Mouse (Mus musculus) embryonic stem cell, embryonic (primary cell): ENCODE data around the gene Pet100.

Source experiments
- CTCF ChIA-PET, 4 experiments: fragments of 300-600 bp in 2 of 4; fragments of 350-600 bp in 2 of 4; sonication (Branson Sonifier 250); formaldehyde crosslinking; loops; one replicate each; lab custom pipeline; 2022; ENCODE audit warnings: inconsistent platforms in 2 of 4; lab: Charles Lee
- POLR2A ChIA-PET, 4 experiments: fragments of 300-600 bp in 2 of 4; fragments of 350-600 bp in 2 of 4; sonication (Branson Sonifier 250); formaldehyde crosslinking; loops; one replicate each; lab custom pipeline; 2022; ENCODE audit warnings: antibody characterized with exemption in 4 of 4, inconsistent platforms in 1 of 4; lab: Charles Lee

Gene Pet100

DNA sequence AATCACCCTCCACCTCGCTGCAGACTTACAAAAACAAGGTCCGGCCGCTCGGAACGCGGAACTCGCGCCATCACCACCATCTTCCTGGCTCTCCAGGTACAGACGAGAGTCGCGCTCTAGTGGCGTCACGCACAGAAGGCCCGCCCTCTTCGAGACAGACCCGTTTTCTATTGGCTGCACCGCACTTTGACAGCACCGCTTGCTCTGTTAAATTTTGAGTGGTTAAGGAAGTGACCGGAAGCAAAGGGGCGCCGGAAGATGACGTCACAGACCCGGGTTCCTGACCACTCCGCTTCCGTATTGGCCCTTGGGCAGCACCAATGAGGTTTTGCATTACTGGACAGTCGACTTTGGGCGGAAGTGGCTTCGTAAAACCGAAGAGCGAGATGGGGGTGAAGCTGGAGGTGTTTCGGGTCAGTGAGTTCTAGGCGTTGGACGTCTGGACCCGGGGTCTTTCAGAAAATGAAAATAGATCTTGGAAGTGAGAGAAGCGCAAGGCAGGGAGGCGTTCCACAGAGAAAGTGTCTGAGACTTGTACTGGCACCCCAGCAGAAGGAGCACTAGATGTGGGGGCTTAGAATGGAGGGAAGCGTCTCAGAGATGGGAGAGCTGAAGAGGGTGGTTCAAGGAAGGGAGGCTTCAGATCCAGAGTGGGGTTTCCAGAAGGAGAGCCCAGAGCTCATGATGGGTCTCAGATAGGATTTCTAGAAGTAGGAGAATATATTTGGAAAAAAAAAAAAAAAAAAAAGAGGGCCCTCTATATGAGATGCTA, at the start of gene Pet100, which contains the start of gene Xab2:
Pet100 (plus strand) TSS at position 350 of the 772 bp plus-strand sequence.
Xab2 (minus strand) TSS at position 118 of the 772 bp plus-strand sequence.
- ChIA-PET POLR2A (interaction anchor here in 3 of 4 experiments (0.5 to 5.3 kb wide), 54 partner anchors 9 to 661 kb away, joined by 3 to 48 read pairs (median 4); partner anchors contain the start of genes C330021F23Rik (in 3 of the 3), Trappc5 (in 3 of the 3), Fcor (in 2 of the 3) and Mcoln1 (in 2 of the 3)), CTCF (interaction anchor here in 2 of 4 experiments (0.9 kb wide), 2 partner anchors 62 kb away, joined by 4 to 8 read pairs; no protein-coding TSS in a partner anchor)

DNA sequence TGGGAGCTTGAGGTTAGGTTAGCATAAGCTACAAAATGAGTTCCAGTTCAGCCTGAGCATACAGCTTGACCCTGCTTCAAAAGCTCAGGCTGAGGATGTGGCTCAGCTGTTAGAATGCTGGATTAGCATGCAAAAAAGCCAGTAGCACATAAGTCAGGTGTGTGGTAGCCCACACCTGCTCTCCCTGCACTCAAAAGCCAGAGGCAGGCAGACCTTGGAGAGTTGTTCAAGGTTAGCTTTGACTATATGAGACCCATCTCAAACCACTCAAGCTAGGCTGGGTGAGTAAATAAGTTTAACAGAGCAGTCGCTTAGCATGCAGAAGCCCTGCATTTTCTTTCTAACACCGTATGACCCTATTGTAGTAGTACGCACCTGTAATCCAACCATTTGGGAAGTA, 46.8 kb upstream of the Pet100 start:
- ChIA-PET CTCF (interaction anchor here in 3 of 4 experiments (0.6 to 1.2 kb wide), 9 partner anchors 15 to 222 kb away, joined by 3 to 8 read pairs (median 3); partner anchors contain the start of genes Fcor (in 2 of the 3) and Trappc5 (in 1 of the 3)), POLR2A (interaction anchor here (0.6 to 3.3 kb wide), 27 partner anchors 8 to 186 kb away, joined by 3 to 50 read pairs (median 5); partner anchors contain the start of genes Camsap3 (in 3 of the 4), Fcor (in 2 of the 4), Mcoln1 (in 2 of the 4) and Arhgef18 (in 1 of the 4))

DNA sequence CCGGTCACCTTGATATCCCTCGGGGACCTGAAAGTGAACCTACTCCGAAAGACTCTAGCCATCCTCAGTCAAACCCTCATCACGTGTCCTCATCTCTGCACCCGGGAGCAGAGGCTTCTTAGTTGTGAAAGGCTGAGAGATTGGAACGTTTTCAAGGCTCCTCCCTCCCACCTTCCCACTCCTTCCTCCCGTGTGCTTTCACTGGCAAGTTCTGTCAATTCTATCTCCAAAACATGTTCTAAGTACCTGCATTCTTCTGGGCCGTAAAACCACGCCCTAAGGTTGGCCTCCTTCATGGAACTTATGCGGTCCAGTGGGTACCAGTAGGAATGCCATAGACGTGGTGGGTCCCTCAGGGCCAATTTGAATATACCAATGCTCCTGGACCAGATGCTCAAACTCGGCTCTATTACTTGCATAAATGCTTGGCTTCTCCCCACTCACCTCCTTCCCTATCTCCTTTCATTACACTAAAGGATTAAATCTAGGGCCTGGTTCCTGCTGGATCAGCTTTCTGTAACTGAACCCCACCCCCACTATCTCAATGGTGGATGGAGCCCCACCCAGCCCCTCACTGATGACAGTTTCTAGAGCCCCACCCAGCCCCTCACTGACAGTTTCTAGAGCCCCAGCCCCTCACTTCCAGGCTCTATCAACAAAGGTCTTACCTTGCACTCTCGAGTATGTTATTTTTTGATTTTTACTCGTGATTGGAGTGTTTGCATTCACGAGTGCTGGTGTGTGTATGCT, 45.0 kb upstream of the Pet100 start:
- POLR2A ChIA-PET: interaction anchor here in 3 of 4 experiments (0.6 to 3.3 kb wide), 19 partner anchors 9 to 181 kb away, joined by 3 to 50 read pairs (median 4); partner anchors contain the start of genes C330021F23Rik (in 2 of the 3), Camsap3 (in 2 of the 3) and Pnpla6 (in 1 of the 3)

DNA sequence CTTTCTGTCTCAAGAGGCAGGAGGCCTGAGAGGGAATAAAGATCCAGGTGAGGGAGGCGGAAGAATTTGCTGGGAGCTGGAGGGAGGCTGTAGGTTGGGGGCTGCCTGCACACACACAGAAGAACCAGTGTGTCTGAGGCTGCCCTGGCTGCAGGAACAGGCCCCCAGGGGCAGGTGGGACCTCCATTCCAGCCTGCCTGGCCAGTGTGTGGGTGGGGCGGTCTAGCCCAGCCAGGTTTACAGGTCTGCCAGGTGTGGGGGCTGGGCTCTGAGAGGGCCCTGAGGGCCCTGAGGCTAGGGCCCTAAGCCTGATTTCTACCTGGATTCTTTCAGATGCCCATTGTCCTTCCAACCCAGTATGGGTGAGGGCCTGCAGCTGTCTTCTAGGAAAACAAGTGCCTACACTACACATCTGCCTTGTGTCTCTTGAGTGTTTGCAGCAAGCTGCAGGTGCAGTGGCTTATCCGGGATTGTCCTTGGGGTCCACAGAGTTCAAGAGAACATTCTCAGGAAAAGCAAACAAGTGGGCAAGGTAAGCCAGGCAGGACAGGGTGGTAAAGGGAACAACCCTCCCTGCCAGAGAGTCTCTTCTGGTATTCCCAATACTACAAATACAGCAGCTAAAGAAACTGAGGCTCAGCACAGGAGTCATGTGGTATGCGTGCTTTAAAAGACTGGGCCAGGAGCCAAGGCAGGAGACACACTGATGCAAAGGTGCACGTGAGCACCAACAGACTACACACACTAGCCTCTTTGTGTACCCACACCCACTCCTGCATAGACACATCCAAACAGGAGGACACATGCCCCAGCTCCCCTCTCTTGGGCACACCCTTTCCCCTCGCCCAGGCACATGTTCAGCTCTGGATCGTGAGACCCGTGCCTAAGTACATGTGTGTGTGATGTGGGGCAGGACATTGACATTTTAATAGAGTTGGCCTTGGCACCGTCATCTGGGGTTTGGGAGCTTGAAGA, 41.7 kb upstream of the Pet100 start:
- ChIA-PET POLR2A (interaction anchor here (0.5 to 5.0 kb wide), 51 partner anchors 8 to 659 kb away, joined by 3 to 71 read pairs (median 4); partner anchors contain the start of genes C330021F23Rik (in 3 of the 4), Camsap3 (in 2 of the 4), Trappc5 (in 2 of the 4) and Fcor (in 1 of the 4)), CTCF (interaction anchor here in 2 of 4 experiments (0.6 to 1.2 kb wide), 4 partner anchors 20 to 97 kb away, joined by 3 to 4 read pairs (median 4); partner anchors contain the start of gene Trappc5 (in 1 of the 2))

More for the DNA sequence above, 45.0 kb upstream of the Pet100 start:
- CTCF ChIA-PET: interaction anchor here in 2 of 4 experiments (0.6 to 1.3 kb wide), 3 partner anchors 16 to 356 kb away, joined by 3 to 6 read pairs (median 3); no protein-coding TSS in a partner anchor

DNA sequence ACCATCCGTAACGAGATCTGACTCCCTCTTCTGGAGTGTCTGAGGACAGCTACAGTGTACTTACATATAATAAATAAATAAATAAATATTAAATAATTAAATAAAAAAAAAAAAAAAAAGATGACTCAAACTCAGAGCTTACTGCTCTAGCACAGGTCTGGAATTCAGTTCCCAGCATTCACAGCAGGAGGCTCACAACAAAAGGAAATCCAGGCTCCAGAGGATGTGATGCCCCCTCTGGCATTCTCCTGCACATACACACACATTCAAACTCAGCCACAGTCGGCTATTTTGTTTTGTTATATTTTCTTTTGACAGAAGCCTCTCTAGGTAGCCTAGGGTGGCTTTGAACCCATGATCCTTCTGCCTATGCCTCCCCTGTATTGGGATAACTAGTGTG, 39.4 kb upstream of the Pet100 start:
- ChIA-PET CTCF (interaction anchor here in 3 of 4 experiments (0.6 to 0.9 kb wide), 5 partner anchors 11 to 90 kb away, joined by 3 to 5 read pairs (median 3); no protein-coding TSS in a partner anchor), POLR2A (interaction anchor here in 3 of 4 experiments (0.7 to 5.0 kb wide), 7 partner anchors 10 to 66 kb away, joined by 3 to 71 read pairs (median 19); partner anchors contain the start of gene C330021F23Rik (in 1 of the 3))

DNA sequence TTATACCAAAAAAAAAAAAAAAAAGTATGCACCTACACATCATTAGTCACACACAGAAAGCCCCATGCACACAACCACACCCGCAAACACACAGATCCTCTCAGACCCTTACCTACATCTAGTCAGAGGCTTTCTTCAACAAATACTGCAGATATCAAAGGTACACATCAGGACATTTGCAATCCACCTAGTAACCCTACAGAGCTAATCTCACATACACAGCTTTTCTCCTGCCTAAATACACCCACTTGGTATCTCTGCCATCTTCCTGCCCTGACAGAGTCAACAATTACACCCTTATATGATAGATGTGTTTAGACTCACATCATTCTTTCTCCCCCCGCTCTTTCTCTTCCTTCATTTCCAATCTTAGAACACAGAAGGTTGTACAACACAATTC, 34.9 kb upstream of the Pet100 start:
- CTCF ChIA-PET: interaction anchor here in 1 of 4 experiments (1.3 to 2.9 kb wide), 2 partner anchors 9 to 90 kb away, joined by 3 to 10 read pairs; partner anchors contain the start of gene Trappc5

DNA sequence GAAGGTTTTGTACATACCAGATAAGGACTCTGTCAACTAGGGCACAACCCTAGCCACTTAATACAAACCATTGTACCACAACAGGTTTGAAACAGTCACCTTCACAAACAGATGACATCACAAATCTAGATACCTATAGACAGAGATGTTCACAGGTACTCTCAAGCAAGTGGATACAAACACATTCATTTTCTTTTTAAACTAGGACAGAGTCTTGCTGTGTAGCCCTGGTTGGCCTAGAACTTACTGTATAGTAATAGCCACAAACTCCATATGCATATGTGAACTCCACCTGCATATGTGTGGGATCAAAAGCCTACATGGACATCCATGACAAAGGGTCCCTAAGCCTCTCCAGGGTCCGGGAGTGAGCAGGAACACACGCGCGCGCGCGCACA, 34.4 kb upstream of the Pet100 start, which contains the start of gene Camsap3:
Camsap3 (plus strand) TSS at position 301 of the 398 bp plus-strand sequence.
- ChIA-PET POLR2A (interaction anchor here (0.5 to 4.4 kb wide), 51 partner anchors 8 to 199 kb away, joined by 3 to 71 read pairs (median 4); partner anchors contain the start of genes C330021F23Rik (in 3 of the 4), Mcoln1 (in 3 of the 4), Fcor (in 1 of the 4) and Pet100 (in 1 of the 4)), CTCF (interaction anchor here in 3 of 4 experiments (0.7 to 2.9 kb wide), 7 partner anchors 9 to 89 kb away, joined by 3 to 10 read pairs (median 5); partner anchors contain the start of gene Trappc5 (in 2 of the 3))

More for the DNA sequence above, 34.9 kb upstream of the Pet100 start:
- POLR2A ChIA-PET: interaction anchor here in 3 of 4 experiments (0.5 to 4.4 kb wide), 9 partner anchors 8 to 111 kb away, joined by 3 to 71 read pairs (median 20); partner anchors contain the start of genes C330021F23Rik (in 2 of the 3) and Retn (in 1 of the 3)

DNA sequence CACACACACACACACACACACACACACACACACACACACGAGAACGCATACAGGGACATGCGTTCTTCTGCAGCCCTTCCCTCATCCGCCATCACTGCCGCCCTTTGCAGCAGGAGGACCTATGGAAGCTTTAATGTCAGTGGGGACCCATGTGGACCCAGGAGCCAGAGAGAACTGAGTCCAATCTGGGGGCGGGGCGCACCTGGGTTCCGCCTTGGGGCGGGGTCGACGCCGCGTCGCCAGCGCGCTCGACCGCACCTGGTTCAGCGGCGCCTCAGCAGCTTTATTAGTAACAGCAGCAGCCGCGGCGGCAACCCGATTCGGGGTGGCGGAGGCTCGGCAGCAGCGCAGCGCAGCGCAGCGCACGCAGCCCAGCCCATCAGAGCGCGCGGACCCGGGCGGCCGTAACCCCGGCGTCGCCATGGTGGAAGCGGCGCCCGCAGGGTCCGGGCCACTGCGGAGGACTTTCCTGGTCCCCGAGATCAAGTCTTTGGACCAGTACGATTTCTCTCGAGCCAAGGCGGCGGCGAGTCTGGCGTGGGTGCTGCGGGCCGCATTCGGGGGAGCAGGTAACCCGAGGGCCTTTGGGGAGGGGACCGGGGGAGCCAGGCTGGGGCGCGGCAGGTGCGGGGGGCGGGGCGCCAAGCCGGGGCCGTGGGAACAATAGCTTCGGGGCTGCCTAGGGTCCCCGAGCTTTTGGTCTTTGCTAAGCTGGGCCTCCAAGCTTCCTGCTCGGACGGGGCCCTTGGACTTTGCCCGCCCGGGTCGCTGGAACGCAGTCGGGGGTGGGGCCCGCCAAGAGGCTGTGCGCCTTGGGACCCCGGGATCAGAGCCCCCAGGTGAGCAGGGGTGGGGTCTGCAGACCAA, 33.7 kb upstream of the Pet100 start:
- CTCF ChIA-PET: interaction anchor here in 3 of 4 experiments (0.6 to 2.9 kb wide), 13 partner anchors 10 to 149 kb away, joined by 3 to 10 read pairs (median 5); partner anchors contain the start of genes Trappc5 (in 2 of the 3) and Fcor (in 1 of the 3)
- POLR2A ChIA-PET: interaction anchor here (0.6 to 4.4 kb wide), 69 partner anchors 8 to 545 kb away, joined by 3 to 71 read pairs (median 4); partner anchors contain the start of genes C330021F23Rik (in 3 of the 4), Mcoln1 (in 3 of the 4), Pet100 (in 3 of the 4) and Xab2 (in 3 of the 4)

DNA sequence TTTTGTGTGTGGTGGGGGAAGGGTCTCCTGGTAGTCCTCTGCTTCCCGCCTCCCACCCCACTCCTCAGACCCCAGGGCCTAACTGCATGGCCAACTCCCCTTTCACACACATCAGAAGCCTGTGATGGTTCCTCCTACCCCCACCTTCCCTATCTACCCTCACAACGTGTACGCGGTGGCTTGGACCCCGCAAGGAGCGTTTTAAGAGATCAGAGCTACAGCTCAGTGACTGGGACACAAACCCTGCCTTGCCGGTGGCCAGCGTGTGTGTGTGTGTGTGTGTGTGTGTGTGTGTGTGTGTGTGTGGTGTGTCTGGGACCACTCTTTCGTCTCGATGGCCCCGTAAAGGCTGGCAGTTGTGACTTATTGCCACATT, 33.1 kb upstream of the Pet100 start:
- ChIA-PET CTCF (interaction anchor here in 3 of 4 experiments (0.6 to 2.9 kb wide), 9 partner anchors 9 to 149 kb away, joined by 3 to 10 read pairs (median 4); partner anchors contain the start of genes Trappc5 (in 2 of the 3) and Fcor (in 1 of the 3)), POLR2A (interaction anchor here (0.6 to 4.4 kb wide), 50 partner anchors 9 to 93 kb away, joined by 3 to 71 read pairs (median 5); partner anchors contain the start of genes Pet100 (in 3 of the 4), Xab2 (in 3 of the 4), C330021F23Rik (in 2 of the 4) and Pnpla6 (in 2 of the 4))

DNA sequence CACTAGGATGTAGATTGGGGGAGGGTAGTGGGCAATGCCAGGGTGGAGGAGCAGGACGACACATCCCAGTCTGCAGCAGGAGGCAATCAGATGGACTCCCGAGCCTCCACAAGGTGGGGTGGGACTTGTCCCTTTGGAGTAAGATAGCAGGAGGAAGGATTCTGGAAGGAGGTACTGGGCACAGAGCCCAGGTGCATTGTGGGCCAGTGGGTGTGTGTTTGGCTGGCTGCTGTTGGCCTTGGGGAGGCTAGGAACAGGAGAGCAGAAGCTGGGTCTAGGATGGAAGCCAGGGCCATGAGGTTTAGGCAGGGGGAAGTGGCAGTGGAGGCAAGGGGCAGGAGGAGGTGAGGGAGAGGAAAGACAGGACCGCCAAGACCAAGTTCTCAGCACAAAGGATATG, 27.9 kb upstream of the Pet100 start:
- POLR2A ChIA-PET: interaction anchor here in 2 of 4 experiments (0.6 to 1.4 kb wide), 4 partner anchors 14 to 79 kb away, joined by 3 to 4 read pairs (median 3); no protein-coding TSS in a partner anchor
- CTCF ChIA-PET: no interaction called here

DNA sequence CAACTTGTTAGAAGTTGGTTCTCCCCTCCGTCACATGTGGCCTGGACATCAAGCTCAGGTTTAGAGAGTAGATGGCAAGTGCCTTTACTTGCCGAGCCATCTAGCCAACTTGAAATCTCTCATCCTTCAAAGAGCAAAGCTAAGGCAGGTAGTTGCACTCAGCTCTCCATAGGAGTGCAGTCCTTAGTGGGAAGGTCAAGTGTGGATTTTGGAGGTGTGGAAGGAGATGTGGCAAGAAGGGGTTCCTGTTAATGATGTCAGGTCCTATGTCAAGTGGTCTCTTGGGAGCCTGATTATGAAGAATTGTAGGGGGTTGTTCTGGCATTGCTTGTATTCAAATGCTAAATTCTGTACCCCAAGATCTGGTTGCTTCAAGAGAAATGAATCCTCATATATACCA, 26.9 kb upstream of the Pet100 start:
- ChIA-PET CTCF (no interaction called here), POLR2A (interaction anchor here in 2 of 4 experiments (0.7 to 2.6 kb wide), 5 partner anchors 15 to 80 kb away, joined by 3 to 10 read pairs (median 4); partner anchors contain the start of gene C330021F23Rik (in 1 of the 2))

DNA sequence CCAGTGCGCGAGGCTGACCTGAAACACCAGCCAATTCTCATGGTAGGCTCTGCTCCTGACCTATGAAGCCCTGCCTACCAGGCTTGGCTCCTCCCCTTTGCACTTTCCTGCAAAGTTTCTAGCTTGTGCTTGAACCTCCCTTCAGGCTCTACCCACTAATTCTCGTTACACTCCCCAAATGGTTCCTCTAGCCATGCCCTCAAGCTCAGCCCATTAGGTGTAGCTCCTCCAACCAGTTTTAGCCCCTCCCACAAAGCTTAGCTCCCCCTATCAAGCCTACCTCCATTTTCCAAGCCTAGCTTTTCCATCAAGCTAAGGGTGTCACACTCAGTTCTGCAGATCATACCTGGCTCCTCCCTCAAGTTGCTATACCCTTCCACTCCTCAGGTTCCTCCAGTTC, 23.3 kb upstream of the Pet100 start:
- ChIA-PET POLR2A (interaction anchor here (0.5 to 5.6 kb wide), 80 partner anchors 10 to 1080 kb away, joined by 3 to 113 read pairs (median 5); partner anchors contain the start of genes C330021F23Rik (in 3 of the 4), Camsap3 (in 3 of the 4), Mcoln1 (in 3 of the 4) and Pet100 (in 3 of the 4)), CTCF (interaction anchor here (0.5 to 2.2 kb wide), 17 partner anchors 11 to 261 kb away, joined by 3 to 7 read pairs (median 4); partner anchors contain the start of genes Trappc5 (in 3 of the 4), Fcor (in 2 of the 4), C330021F23Rik (in 1 of the 4) and Camsap3 (in 1 of the 4))

DNA sequence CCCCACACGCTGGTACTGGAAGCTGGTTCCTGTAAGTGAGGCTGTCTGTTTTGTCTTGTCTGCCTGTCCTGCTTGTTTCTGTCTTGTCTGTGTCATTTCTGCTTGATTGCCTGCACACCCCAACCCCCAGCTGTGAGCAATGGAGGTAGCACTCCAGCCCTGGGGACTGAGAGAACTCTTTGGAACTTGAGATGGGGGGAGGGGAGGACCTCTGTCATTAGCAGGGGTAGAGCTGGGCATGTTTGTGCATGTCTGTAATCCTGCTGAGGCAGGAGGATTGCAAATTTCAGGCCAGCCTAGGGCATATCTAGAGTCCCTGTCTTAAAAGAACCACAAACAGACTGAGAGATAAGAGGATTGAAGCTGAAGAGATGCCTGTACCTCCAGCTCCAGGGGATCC, 22.1 kb upstream of the Pet100 start:
- CTCF ChIA-PET: interaction anchor here in 3 of 4 experiments (0.6 to 2.2 kb wide), 11 partner anchors 10 to 132 kb away, joined by 3 to 7 read pairs (median 3); partner anchors contain the start of genes Fcor (in 2 of the 3), Camsap3 (in 1 of the 3), Pex11g (in 1 of the 3) and Trappc5 (in 1 of the 3)
- POLR2A ChIA-PET: interaction anchor here (0.5 to 5.6 kb wide), 41 partner anchors 10 to 614 kb away, joined by 3 to 113 read pairs (median 8); partner anchors contain the start of genes Camsap3 (in 3 of the 4), C330021F23Rik (in 2 of the 4), Fcor (in 2 of the 4) and Mcoln1 (in 2 of the 4)
